Mouse (Mus musculus) thymus, adult 2 months (tissue): ENCODE results near the gene Tbl1xr1.

Experiments
- CTCF ChIP-seq: fragments of 200-500 bp; IDR thresholded peaks from 2 replicates; pipeline ENCODE4 v1.5.1; 2012; ENCODE audit warnings: mild to moderate bottlenecking, control low read depth, low read length, moderate library complexity, borderline replicate concordance; ENCODE audit not compliant: control insufficient read depth, poor library complexity, insufficient read depth; ENCODE audit errors: extremely low read depth
- POLR2A ChIP-seq: fragments of 200-500 bp; IDR thresholded peaks from 2 replicates; pipeline ENCODE4 v1.6.1; 2012; ENCODE audit warnings: mild to moderate bottlenecking, low read length, control low read depth, moderate library complexity; ENCODE audit not compliant: control insufficient read depth, poor library complexity, insufficient read depth; ENCODE audit errors: extremely low read depth

- TF ChIP-seq CTCF: no peak
- no peak for TF ChIP-seq POLR2A
These were observed 46.7 kb downstream of the Tbl1xr1 start for GRCm38 (mm10) chr3:22123145-22123544.
